Mouse (Mus musculus) neural tube, embryonic 11.5 days (tissue): Measurements from ENCODE around the gene Nfkbie. TPM values are rescaled to one million over a fixed set of nuclear protein-coding genes. Genes with fewer than 3 reads are reported as not detected.

Experiments
- ATAC-seq: fragments of 200-750 bp; cut with Nextera tagmentation; 2 replicates; pipeline ENCODE4 v1.8.0; 2017; ENCODE audit warnings: moderate number of reproducible peaks, mild to moderate bottlenecking, moderate TSS enrichment, moderate library complexity; ENCODE audit not compliant: insufficient read depth, low FRiP score, low TSS enrichment
- DNase-seq: peaks from one replicate; pipeline ENCODE4 v3.0.0-alpha.2; 2015; ENCODE audit warnings: low spot score
- H3K27ac ChIP-seq: fragments of 300-500 bp; sonication (generic); 2 replicates; pipeline ENCODE4 v1.5.1; 2014; ENCODE audit warnings: low read depth, mild to moderate bottlenecking, low read length
- H3K27me3 ChIP-seq: fragments of 300-500 bp; sonication (generic); 2 replicates; pipeline ENCODE4 v1.6.1; 2014; ENCODE audit warnings: mild to moderate bottlenecking, low read length, mixed read lengths; ENCODE audit not compliant: control insufficient read depth, insufficient read depth
- H3K36me3 ChIP-seq: fragments of 300-500 bp; sonication (generic); 2 replicates; pipeline ENCODE4 v1.6.1; 2014; ENCODE audit warnings: mild to moderate bottlenecking, low read length, moderate library complexity, mixed read lengths; ENCODE audit not compliant: control insufficient read depth, insufficient read depth
- H3K4me1 ChIP-seq: fragments of 300-500 bp; sonication (generic); 2 replicates; pipeline ENCODE4 v1.6.1; 2014; ENCODE audit warnings: low read length, mixed read lengths; ENCODE audit not compliant: control insufficient read depth, insufficient read depth
- H3K4me2 ChIP-seq: fragments of 300-500 bp; sonication (generic); 2 replicates; pipeline ENCODE4 v1.6.1; 2014; ENCODE audit warnings: low read depth, mild to moderate bottlenecking, moderate library complexity
- H3K4me3 ChIP-seq: fragments of 300-500 bp; sonication (generic); 2 replicates; pipeline ENCODE4 v1.5.1; 2014; ENCODE audit warnings: low read depth, low read length
- H3K9ac ChIP-seq: fragments of 300-500 bp; sonication (generic); 2 replicates; pipeline ENCODE4 v1.6.1; 2014; ENCODE audit warnings: mild to moderate bottlenecking, low read length
- H3K9me3 ChIP-seq: fragments of 300-500 bp; sonication (generic); 2 replicates; pipeline ENCODE4 v1.6.1; 2016; ENCODE audit warnings: low read length; ENCODE audit not compliant: control insufficient read depth
- WGBS: fragments of 180-500 bp; shearing (Covaris S2); extraction: QIAGEN DNeasy Blood & Tissue Kit; methylation state at CpG from one replicate; pipeline ENCODE4 v1.1.7; 2014; 5-methylcytosine and 5-hydroxymethylcytosine counted together
- polyA plus RNA-seq: library from polyadenylated mRNA; unstranded; fragments of >200 nt; fragmentation: Nextera tagmentation; extraction: Ambion mirVana; gene quantifications from 2 replicates; pipeline ENCODE4 v1.2.1, GENCODE M21; 2014

Gene Nfkbie
- polyA plus RNA-seq, 1 experiment from 2014 or later = 6.9 TPM

- no peaks in the 10 kb centered on the region for H3K36me3 ChIP-seq
- H3K27me3 ChIP-seq = peaks cover 7% of the 10 kb centered on the region; the same call in 1 of the 2 replicates
- peak overlapping the region; percentile 98 for H3K4me2 ChIP-seq
- H3K9me3 ChIP-seq = no peaks in the 10 kb centered on the region
- H3K9ac ChIP-seq = no peak overlapping the region
- no peak for DNase-seq
- H3K4me1 ChIP-seq = peaks cover 21% of the 10 kb centered on the region
- WGBS = 52% methylated on average over 8 of the region's 8 CpGs
- H3K4me3 ChIP-seq = peak overlapping the region; percentile 46; the same call in 1 of the 2 replicates
- H3K27ac ChIP-seq = no peak overlapping the region
- ATAC-seq = no peak
Observed at GRCm38 (mm10) chr17:45594195-45594594, 38.7 kb downstream of the Nfkbie start.

GRCm38 (mm10) chr17:45594881-45595735 lies 39.6 kb downstream of the Nfkbie start:
- Histone ChIP-seq H3K27ac (no peak overlapping the region), H3K9me3 (no peaks in the 10 kb centered on the region), H3K4me2 (peak overlapping the region; percentile 98), H3K27me3 (peaks cover 7% of the 10 kb centered on the region), H3K9ac (peak overlapping the region; percentile 59), H3K36me3 (no peaks in the 10 kb centered on the region), H3K4me1 (peaks cover 30% of the 10 kb centered on the region), H3K4me3 (peak overlapping the region; percentile 46)
- peak; percentile 74 for DNase-seq
- under 1% methylated on average over 58 of the region's 58 CpGs for WGBS
- peak; percentile 74 for ATAC-seq

- Histone ChIP-seq H3K4me2 (peak overlapping the region; percentile 98), H3K4me1 (peaks cover 30% of the 10 kb centered on the region), H3K9ac (peak overlapping the region; percentile 59), H3K27ac (no peak overlapping the region), H3K36me3 (no peaks in the 10 kb centered on the region), H3K27me3 (peaks cover 13% of the 10 kb centered on the region), H3K9me3 (no peaks in the 10 kb centered on the region), H3K4me3 (peak overlapping the region; percentile 46)
- ATAC-seq (peak; percentile 21), DNase-seq (no peak)
- 2% methylated on average over 23 of the region's 23 CpGs for WGBS
Observed at GRCm38 (mm10) chr17:45595736-45596390, 40.4 kb downstream of the Nfkbie start.

GRCm38 (mm10) chr17:45596631-45597396 lies 41.3 kb downstream of the Nfkbie start:
- Histone ChIP-seq H3K27ac (no peak overlapping the region), H3K9me3 (no peaks in the 10 kb centered on the region), H3K36me3 (no peaks in the 10 kb centered on the region), H3K9ac (no peak overlapping the region), H3K27me3 (peaks cover 23% of the 10 kb centered on the region), H3K4me2 (no peak overlapping the region), H3K4me1 (peaks cover 34% of the 10 kb centered on the region), H3K4me3 (no peak overlapping the region)
- WGBS = 25% methylated on average over 11 of the region's 11 CpGs
- peak; percentile 65 for DNase-seq
- no peak for ATAC-seq

- H3K9ac ChIP-seq = no peak overlapping the region
- H3K4me1 ChIP-seq = peaks cover 36% of the 10 kb centered on the region
- peaks cover 27% of the 10 kb centered on the region for H3K27me3 ChIP-seq
- no peaks in the 10 kb centered on the region for H3K9me3 ChIP-seq
- DNase-seq (peak; percentile 43), ATAC-seq (no peak)
- no peak overlapping the region for H3K4me3 ChIP-seq
- no peaks in the 10 kb centered on the region for H3K36me3 ChIP-seq
- no peak overlapping the region for H3K27ac ChIP-seq
- no peak overlapping the region for H3K4me2 ChIP-seq
- WGBS = 44% methylated on average over 3 of the region's 3 CpGs
Observed at GRCm38 (mm10) chr17:45597787-45598186, 42.3 kb downstream of the Nfkbie start.

GRCm38 (mm10) chr17:45598376-45598775 lies 42.9 kb downstream of the Nfkbie start:
- no peak overlapping the region for H3K27ac ChIP-seq
- H3K4me2 ChIP-seq = no peak overlapping the region
- H3K4me1 ChIP-seq = peaks cover 36% of the 10 kb centered on the region
- ATAC-seq = no peak
- no peak for DNase-seq
- H3K9me3 ChIP-seq = no peaks in the 10 kb centered on the region
- no peak overlapping the region for H3K4me3 ChIP-seq
- H3K36me3 ChIP-seq = no peaks in the 10 kb centered on the region
- WGBS = 82% methylated on average over 2 of the region's 2 CpGs
- H3K9ac ChIP-seq = no peak overlapping the region
- H3K27me3 ChIP-seq = peaks cover 27% of the 10 kb centered on the region

- WGBS = 60% methylated on average over 3 of the region's 3 CpGs
- H3K4me3 ChIP-seq = no peak overlapping the region; the same call in 1 of the 2 replicates
Observed at GRCm38 (mm10) chr17:45598891-45599290, 43.4 kb downstream of the Nfkbie start.

GRCm38 (mm10) chr17:45599446-45600242 lies 44.1 kb downstream of the Nfkbie start, which contains the start of gene Slc29a1:
Gene Slc29a1 (minus strand): TSS chr17:45599606.
- ATAC-seq (no peak), DNase-seq (peak; percentile 64)
- 18% methylated on average over 32 of the region's 32 CpGs for WGBS
- H3K9me3 ChIP-seq = no peaks in the 10 kb centered on the region
- H3K4me3 ChIP-seq = peak within 1 kb of the TSS; percentile 25
- H3K27ac ChIP-seq = no peak within 1 kb of the TSS
- peak within 1 kb of the TSS; percentile 57 for H3K4me2 ChIP-seq
- H3K27me3 ChIP-seq = peaks cover 27% of the 10 kb centered on the region
- H3K4me1 ChIP-seq = peaks cover 32% of the 10 kb centered on the region
- H3K36me3 ChIP-seq = no peaks in the 10 kb centered on the region
- H3K9ac ChIP-seq = peak within 1 kb of the TSS; percentile 44

More at GRCm38 (mm10) chr17:45598891-45599290, 43.4 kb downstream of the Nfkbie start:
- DNase-seq = no peak
- Histone ChIP-seq H3K27me3 (peaks cover 27% of the 10 kb centered on the region), H3K9ac (no peak overlapping the region), H3K9me3 (no peaks in the 10 kb centered on the region), H3K4me1 (peaks cover 33% of the 10 kb centered on the region), H3K4me2 (peak overlapping the region; percentile 57), H3K36me3 (no peaks in the 10 kb centered on the region), H3K27ac (no peak overlapping the region)
- ATAC-seq = no peak
